Mouse (Mus musculus): Measurements from ENCODE around the gene Gm15093.
"Not testable (repeated sequence)": the region's sequence is repeated elsewhere in the genome, so short reads cannot be mapped to it uniquely, and the experiment has no call there.

The Gm15093 gene

GRCm38 (mm10) chrX:149272077-149272476 lies at the start of gene Gm15093:
TSS of gene Gm15093 (plus strand) at chrX:149272377.
- in situ Hi-C loops (cut with MseI, MboI) = not testable (repeated sequence)
